20 mouse cellular contexts compared by ENCODE assay signal in genomic region chr17:56799276-56799675, GRCm38 (mm10). TPM values are rescaled to one million over a fixed set of nuclear protein-coding genes. Genes with fewer than 3 reads are reported as not detected.
"Had no signal": no experiment of that assay in that cellular context is flagged by ENCODE, and none has a peak within 500 bp of the region (broad histone marks: within the 10 kb centered on the region; RNA-seq: fewer than 3 reads in every experiment).

No protein-coding gene starts in this region.

- H3K4me3 ChIP-seq: liver, embryonic 15.5 days; lung, embryonic 15.5 days; megakaryocyte, embryonic 14.5 days; midbrain, embryonic 12.5 days; midbrain, embryonic 15.5 days; neural tube, embryonic 12.5 days; stomach, embryonic 15.5 days had no signal

- H3K4me1 ChIP-seq: lung, embryonic 15.5 days; midbrain, embryonic 12.5 days; midbrain, embryonic 15.5 days; neural tube, embryonic 12.5 days; stomach, embryonic 15.5 days had no signal

- H3K4me2 ChIP-seq: liver, embryonic 15.5 days; lung, embryonic 15.5 days; midbrain, embryonic 12.5 days; midbrain, embryonic 15.5 days; neural tube, embryonic 12.5 days; stomach, embryonic 15.5 days had no signal

- H3K9me3 ChIP-seq: liver, embryonic 15.5 days; lung, embryonic 15.5 days; megakaryocyte, embryonic 14.5 days; midbrain, embryonic 12.5 days; midbrain, embryonic 15.5 days; neural tube, embryonic 12.5 days; stomach, embryonic 15.5 days had no signal

- H3K36me3 ChIP-seq: lung, embryonic 15.5 days; midbrain, embryonic 15.5 days had no signal

- H3K27me3 ChIP-seq: liver, embryonic 15.5 days; lung, embryonic 15.5 days; midbrain, embryonic 12.5 days; midbrain, embryonic 15.5 days; neural tube, embryonic 12.5 days; stomach, embryonic 15.5 days had no signal

- H3K9ac ChIP-seq: liver, embryonic 15.5 days; liver, postnatal 0 days; lung, embryonic 15.5 days; midbrain, embryonic 12.5 days; midbrain, embryonic 15.5 days; neural tube, embryonic 12.5 days; stomach, embryonic 15.5 days had no signal

- DNase-seq: liver, postnatal 0 days; lung, adult 2 months; lung, postnatal 14 days; lung, postnatal 36 days; right cerebral cortex, postnatal 14 days; thymus, adult 2 months; thymus, postnatal 25 days; thymus, postnatal 4 days had no signal

- ATAC-seq: liver, postnatal 0 days; lung, postnatal 0 days; midbrain, embryonic 15.5 days had no signal

- H3K27ac ChIP-seq: liver, embryonic 15.5 days; lung, embryonic 15.5 days; macrophage; midbrain, embryonic 12.5 days; midbrain, embryonic 15.5 days; neural tube, embryonic 12.5 days; stomach, embryonic 15.5 days had no signal

RNA-seq across cellular contexts. Expression of gene Prr22, which starts 29.2 kb away (rescaled TPM):
- polyA plus RNA-seq: macrophage had no signal

RNA-seq across cellular contexts. Expression of gene Nrtn, which starts 41.9 kb away (rescaled TPM):
- total RNA-seq: megakaryocyte progenitor cell, adult 5-6 weeks; monocyte, adult 5-6 weeks; neutrophil, adult 5-6 weeks had no signal
- polyA plus RNA-seq: macrophage had no signal
